Mouse (Mus musculus) layer of hippocampus, adult 9-11 months (tissue): ENCODE measurements around the gene Sds.

Source experiments
- DNase-seq: peaks from one replicate; pipeline ENCODE4 v3.0.0; 2022

Gene Sds

GRCm38 (mm10) chr5:120447305-120447704 is 29.0 kb upstream of the Sds start:
- DNase-seq = no peak

- DNase-seq = no peak
Observed at GRCm38 (mm10) chr5:120454756-120455337, 21.5 kb upstream of the Sds start.

GRCm38 (mm10) chr5:120456253-120456652 is 20.1 kb upstream of the Sds start:
- no peak for DNase-seq

- no peak for DNase-seq
Observed at GRCm38 (mm10) chr5:120456841-120457554, 19.3 kb upstream of the Sds start.

- DNase-seq = peak; percentile 23
Observed at GRCm38 (mm10) chr5:120457628-120458027, 18.7 kb upstream of the Sds start.

- DNase-seq = no peak
Observed at GRCm38 (mm10) chr5:120459133-120459532, 17.2 kb upstream of the Sds start.

- DNase-seq = no peak
Observed at GRCm38 (mm10) chr5:120461902-120462301, 14.4 kb upstream of the Sds start.

GRCm38 (mm10) chr5:120464321-120464720 is 12.0 kb upstream of the Sds start:
- DNase-seq = no peak

GRCm38 (mm10) chr5:120465062-120465461 is 11.3 kb upstream of the Sds start:
- no peak for DNase-seq

- DNase-seq = no peak
Observed at GRCm38 (mm10) chr5:120465860-120466259, 10.5 kb upstream of the Sds start.

- no peak for DNase-seq
Observed at GRCm38 (mm10) chr5:120467026-120467425, 9.3 kb upstream of the Sds start.

- no peak for DNase-seq
Observed at GRCm38 (mm10) chr5:120468336-120468735, 8.0 kb upstream of the Sds start.

- no peak for DNase-seq
Observed at GRCm38 (mm10) chr5:120468830-120469229, 7.5 kb upstream of the Sds start.

GRCm38 (mm10) chr5:120471538-120471937 is 4.8 kb upstream of the Sds start:
- no peak for DNase-seq

- DNase-seq = no peak
Observed at GRCm38 (mm10) chr5:120472770-120473169, 3.6 kb upstream of the Sds start, which contains the start of gene Sdsl. Gene Sdsl (minus strand): TSS chr5:120472810.

- no peak for DNase-seq
Observed at GRCm38 (mm10) chr5:120473361-120473760, 3.0 kb upstream of the Sds start.

GRCm38 (mm10) chr5:120475861-120476260 is 465 bp upstream of the Sds start:
- no peak for DNase-seq

- DNase-seq = no peak
Observed at GRCm38 (mm10) chr5:120477993-120478392, 1.7 kb downstream of the Sds start.

- DNase-seq = no peak
Observed at GRCm38 (mm10) chr5:120479538-120479937, 3.2 kb downstream of the Sds start.

GRCm38 (mm10) chr5:120481205-120481604 is 4.9 kb downstream of the Sds start:
- DNase-seq = no peak

GRCm38 (mm10) chr5:120483399-120483798 is 7.1 kb downstream of the Sds start:
- no peak for DNase-seq

- DNase-seq = no peak
Observed at GRCm38 (mm10) chr5:120487844-120488243, 11.5 kb downstream of the Sds start.

- no peak for DNase-seq
Observed at GRCm38 (mm10) chr5:120490679-120491192, 14.4 kb downstream of the Sds start.

GRCm38 (mm10) chr5:120492437-120492836 is 16.1 kb downstream of the Sds start:
- DNase-seq = no peak

GRCm38 (mm10) chr5:120493440-120493839 is 17.1 kb downstream of the Sds start:
- peak; percentile 62 for DNase-seq
